Mouse (Mus musculus) frontal cortex, adult 2 months (tissue): ENCODE measurements around the gene Gprin2. TPM values are rescaled to one million over a fixed set of nuclear protein-coding genes. Genes with fewer than 3 reads are reported as not detected.

Source experiments
- DNase-seq, 2 experiments: peaks; one replicate each; pipeline ENCODE4 v3.0.0; 2022; ENCODE audit warnings: low spot score in 1 of 2; ENCODE audit errors: extremely low spot score in 1 of 2
- polyA plus RNA-seq: library from polyadenylated mRNA; depleted of rRNA; stranded (reverse); fragments of >200 nt; gene quantifications from 2 replicates; pipeline ENCODE4 v1.2.3, GENCODE M21; 2012

Gprin2 gene
- polyA plus RNA-seq, 1 experiment: 1.2 TPM

DNA sequence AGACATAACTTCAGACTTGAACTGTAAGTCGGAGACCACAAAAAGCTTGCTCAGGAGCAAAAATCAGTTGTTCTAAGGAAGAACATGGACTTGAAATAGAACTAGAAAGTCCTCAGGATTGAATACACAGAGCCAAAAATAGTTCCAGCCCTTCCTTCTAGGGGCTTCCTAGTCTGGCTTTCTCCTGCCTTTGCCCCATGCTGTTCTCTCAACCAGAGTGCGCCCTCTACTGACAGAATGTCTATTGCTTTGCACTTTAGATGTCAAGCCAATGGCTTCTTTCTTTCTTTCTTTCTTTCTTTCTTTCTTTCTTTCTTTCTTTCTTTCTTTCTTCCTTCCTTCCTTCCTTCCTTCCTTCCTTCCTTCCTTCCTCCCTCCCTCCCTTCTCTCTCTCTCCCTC lies 7.2 kb upstream of the Gprin2 start:
- DNase-seq: peak in 1 of 2 experiments; percentile 82

DNA sequence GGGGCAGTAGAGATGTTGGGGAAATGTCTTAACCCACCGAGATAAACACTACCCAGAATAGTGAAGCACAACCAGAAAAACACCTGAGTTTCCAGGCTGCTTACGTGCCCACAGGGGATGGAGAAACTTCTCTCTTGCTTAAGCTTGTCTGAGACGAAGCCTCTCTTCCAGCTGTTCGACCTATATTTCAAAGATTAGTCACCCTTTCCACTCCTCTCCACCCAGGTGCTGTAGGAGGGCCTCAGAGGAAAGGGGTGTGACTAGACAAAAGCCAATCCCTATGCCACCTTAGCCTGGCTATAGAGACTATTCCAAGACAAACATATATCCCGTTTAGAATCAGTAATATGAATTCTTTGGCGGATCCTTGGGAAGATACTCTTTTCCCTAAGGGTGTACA lies 6.5 kb upstream of the Gprin2 start:
- no peak for DNase-seq

DNA sequence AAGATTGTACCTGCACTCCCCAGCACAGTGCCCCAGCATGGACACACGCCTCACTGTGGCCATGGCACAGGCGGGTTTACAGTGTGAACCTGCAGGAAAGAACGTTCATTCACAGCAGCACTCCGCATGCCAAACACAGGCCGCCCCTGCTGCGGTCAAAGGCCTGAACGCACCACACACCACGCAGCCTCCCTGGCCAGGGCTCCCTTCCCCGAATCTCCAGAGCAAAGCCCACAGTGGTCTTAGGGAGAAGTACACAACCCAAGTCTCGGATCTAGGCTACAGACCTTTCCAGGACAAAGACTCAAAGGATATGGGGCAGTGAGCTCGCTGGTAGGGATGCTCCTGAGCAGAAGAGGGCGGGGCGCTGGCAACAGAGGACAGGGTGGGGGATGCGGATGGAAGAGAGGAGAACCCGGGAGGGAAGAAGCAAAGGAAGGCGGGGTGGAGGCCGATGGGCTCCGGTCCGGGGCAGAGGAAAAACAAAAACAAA lies 669 bp downstream of the Gprin2 start:
- no peak for DNase-seq

DNA sequence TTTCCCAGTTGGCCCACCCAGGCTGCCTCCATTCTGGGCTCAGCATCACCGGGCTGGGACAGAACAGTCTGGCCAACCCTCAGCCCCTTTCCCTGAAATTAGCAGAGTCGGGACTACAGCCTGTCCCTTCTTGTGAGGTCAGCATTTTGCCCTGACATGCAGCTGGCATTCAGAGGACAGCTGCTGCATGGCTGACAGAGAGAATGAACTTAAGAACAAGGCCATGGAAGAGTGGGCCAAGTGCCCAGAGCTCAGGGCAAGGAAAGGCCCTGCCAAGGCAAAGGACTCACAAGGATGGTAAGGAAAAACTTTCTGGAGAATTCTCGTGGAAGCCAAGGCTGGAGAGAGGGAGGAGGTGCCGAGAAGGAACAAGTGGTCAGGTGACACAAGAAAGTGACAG lies 4.7 kb downstream of the Gprin2 start:
- DNase-seq: no peak

DNA sequence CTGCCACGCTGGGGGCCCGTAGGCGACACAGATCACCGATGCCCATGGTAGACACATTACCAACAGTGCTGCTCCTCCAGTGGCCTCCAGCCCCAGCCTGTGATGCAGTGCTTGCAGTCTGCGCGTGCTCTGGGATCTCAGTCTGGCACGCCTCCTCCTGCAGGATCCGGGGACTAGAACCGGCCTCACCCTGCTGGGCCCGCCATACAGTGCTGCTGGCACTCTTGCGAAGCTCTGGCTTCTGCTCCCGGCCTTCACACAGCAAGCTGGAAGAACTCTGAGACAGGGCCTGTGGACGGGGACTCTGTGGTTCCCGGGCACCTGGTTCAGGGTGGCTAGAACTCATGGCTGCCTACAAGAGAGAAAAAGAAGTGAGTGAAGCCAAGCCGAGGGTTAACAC lies 6.0 kb downstream of the Gprin2 start:
- DNase-seq: no peak

DNA sequence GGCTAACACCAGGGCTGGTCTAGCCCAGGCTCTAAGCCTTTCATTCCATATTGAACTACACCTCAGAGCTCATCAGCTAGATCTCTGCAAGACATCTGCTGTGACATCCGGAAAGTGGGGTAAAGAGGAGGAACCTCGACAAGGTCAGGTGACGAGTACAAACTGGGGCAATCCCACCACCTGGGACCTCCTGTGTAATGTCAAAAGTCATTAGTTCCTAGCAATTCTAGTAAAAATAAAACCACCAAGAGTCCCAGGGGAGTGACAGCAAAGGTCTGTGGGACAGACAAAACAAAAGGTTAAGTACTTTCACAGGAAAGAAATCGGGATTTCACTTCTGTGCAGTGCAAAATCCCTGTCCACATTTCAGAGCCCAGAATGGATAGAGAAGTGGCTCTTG lies 7.6 kb downstream of the Gprin2 start:
- DNase-seq: no peak

DNA sequence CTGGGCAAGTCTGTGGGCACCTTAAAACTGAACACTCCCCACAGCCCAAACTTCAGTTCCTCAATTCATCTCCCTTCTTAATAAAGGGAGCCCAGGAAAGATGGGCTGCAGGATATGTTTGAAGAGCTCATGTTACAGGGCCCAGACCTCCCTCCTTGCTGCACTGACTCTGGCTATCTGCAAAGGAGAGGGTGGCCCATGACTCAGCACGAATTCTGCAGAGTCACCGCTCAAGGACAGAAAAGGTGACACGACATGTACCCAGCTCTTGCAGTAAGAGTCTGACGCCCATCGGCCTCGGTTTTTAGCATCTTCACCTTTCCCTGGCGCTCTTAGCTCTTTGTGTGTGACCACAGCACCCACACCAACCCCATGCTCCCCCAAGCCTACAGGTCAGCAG lies 11.1 kb downstream of the Gprin2 start:
- no peak for DNase-seq

DNA sequence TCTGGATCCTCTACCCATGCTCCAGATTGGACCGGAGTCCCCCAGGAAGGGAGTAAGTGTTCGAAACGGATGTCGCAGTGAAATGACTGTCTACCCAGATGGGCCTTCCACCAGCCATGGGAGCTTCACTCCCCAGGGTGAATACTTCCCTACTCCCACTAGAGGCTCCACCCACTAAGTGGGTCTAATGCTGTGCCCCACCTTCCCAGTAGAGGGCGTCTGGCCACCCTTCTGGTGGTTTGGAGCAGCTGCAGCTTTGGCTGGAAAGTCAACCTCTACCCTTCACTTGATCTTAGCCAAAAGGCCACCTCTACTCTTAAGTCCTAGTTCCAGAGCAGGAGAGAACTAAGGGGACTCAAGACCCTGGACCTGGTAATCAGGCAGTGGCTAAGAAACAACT lies 12.8 kb downstream of the Gprin2 start:
- peak in 1 of 2 experiments; percentile 35 for DNase-seq

DNA sequence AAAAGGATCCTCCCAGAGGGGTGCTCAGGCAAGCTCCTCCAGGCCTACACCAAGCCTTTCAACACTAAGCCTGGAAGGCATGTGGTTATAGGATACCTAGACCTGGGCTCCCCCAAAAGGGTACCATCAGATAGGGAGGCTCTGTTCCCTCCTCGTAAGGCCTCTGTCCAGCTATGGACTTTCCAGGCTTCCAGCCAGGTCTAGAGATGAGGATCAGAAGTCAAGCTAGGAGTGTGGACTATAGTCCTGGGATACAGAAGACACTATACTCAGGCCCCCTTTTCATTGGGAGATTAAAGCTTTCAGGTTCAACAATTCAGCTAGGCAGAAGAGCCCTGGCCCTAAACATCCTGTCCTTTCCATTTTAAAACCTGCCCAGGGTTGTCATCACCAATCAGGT lies 18.4 kb downstream of the Gprin2 start:
- no peak for DNase-seq

DNA sequence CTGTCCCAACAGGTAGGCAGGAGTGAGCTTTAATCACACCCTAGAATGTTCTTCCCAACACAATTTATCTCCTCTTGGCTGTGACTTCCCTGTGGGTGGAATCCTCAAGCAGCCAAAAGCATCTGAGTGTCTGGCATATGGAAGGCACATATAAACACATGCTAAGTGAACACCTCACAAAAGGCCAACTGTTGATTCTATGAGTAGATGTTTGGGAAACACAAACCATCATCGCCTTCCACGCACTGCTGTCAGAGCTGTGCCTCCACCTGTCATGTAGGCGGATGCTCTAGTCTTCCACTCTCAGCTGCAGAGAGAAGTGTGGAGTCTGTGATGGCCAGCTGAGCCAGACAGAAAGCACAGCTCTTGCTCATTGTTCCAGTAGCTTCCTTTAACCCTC lies 22.1 kb downstream of the Gprin2 start:
- DNase-seq: peak; percentile 87 to 91

DNA sequence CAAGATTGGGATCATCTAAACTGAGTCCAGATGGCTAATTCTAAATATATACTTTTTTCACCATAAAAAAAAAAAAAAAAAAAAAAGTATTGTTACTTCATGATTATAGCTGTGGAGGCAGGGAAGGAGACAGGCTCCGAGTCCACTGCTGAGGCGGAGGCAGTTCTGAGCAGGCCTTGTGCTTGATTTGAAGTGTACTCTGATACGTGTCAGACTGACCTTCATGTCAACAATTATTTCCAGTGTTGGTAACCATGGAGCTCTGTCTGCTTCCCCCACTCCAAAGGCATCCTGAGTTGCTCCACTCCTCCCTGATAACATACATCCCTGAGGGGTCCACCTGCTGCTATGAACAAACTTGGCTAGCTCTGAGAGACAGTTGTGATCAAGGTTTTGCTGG lies 30.3 kb downstream of the Gprin2 start:
- no peak for DNase-seq

DNA sequence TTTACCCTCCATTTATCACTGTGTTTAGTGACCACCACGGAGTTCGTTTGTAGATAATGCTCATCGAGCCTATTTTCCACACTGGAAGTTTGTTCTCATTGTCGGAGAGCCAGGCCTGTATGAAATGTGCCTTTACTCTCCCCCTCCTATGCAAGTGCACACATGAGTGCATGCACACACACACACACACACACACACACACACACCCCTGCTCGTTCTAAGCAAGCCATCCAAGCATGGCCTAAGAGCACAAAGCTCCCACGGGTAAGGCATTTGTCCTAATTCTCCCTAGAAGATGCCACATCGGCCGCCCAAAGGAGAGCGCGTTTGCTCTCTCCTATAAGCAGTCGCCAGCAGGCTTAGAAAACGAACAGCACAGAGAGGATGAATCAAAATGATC lies 45.7 kb downstream of the Gprin2 start:
- no peak for DNase-seq

DNA sequence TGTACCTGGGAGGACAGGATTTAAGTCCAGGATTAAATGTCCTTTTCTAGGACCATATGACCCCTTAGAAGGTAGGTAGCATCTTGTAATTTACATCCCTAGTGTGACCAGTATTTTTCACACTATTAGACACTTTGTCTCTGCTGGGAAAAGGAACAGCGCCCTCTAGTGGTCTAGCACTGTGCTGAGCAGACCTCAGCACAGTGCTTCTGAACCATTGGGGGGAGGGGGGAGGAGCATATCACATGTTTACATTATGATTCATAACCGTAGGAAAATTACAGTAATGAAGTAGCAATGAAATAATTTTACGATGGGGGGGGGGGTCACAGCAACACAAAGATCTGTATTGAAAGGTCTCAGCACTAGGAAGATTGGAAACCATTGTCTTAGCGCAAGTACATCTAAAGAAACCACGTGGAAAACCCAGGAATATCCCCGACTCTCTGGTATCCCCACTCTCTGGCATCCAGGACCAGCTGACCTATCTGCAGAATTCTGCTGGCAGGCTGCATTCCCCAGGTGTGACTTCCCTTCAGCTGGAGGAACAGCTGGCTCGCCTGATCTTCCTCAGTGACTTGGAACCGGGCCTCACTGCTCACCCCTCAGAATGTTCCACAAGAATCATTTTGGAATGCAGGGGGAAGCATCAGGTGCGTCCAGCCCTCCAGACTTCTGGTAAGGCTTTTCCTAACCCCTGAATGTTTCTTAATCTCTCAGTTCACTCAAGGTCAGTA lies 46.7 kb downstream of the Gprin2 start:
- DNase-seq: peak in 1 of 2 experiments; percentile 60

DNA sequence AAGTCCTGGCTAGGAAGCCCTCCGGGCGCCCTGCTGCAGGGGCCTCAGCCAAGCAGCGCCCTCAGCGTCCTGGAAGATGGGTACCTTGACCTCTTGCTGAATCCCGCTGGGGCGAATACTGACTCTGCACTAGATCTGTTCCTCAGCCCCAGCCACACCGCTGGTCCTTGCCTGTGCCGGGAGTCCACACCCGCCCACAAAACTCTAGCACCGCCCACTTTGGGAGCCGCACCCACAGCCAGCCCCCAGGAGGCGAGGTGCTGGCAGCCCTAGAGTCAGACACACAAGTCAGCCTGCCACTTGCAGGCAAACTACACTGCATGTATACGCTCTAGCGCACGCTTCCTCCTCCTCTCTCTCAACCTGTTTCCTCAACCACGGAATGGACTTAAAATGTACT lies 49.1 kb downstream of the Gprin2 start, which contains the start of gene Npy4r:
Gene Npy4r (minus strand): TSS at position 148 of the 400 bp plus-strand sequence.
- DNase-seq: peak in 1 of 2 experiments; percentile 6

DNA sequence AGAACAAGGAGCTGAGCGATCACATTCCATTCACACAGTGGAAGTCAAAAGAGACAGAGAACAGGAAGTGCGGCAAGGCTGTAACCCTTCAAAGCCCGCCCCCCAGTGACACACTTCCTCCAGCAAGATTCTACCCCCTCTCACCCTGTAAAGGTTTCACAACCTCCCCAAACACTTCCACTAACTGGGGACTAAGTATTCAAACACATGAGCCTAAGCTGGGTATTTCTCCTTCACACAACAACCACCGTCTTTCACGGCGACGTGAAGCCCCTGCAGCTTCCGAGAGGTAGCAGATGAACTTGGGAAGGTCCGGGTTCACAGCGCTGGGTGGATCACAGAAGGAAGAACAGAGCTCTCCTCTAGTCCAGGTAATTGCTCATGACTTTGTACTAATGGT lies 58.5 kb downstream of the Gprin2 start:
- DNase-seq: no peak

DNA sequence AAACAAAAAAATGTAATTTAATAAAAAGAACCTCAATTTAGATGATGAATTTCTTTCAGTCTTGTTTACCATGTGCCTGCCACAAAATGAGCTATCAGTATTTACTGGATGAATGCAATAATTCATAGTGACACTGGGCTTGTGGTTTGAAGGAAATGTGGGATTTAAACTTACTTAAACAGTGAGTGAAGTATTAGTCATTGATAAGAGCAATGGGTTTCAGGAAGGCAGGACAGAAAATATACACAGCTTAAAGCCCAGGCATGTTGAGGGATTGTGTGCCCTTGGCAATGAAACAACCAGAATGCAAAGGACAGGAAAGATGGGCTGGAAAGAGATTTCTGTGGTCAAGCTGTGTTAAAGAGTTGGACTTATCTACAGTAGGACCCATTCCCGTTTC lies 59.1 kb downstream of the Gprin2 start:
- no peak for DNase-seq

DNA sequence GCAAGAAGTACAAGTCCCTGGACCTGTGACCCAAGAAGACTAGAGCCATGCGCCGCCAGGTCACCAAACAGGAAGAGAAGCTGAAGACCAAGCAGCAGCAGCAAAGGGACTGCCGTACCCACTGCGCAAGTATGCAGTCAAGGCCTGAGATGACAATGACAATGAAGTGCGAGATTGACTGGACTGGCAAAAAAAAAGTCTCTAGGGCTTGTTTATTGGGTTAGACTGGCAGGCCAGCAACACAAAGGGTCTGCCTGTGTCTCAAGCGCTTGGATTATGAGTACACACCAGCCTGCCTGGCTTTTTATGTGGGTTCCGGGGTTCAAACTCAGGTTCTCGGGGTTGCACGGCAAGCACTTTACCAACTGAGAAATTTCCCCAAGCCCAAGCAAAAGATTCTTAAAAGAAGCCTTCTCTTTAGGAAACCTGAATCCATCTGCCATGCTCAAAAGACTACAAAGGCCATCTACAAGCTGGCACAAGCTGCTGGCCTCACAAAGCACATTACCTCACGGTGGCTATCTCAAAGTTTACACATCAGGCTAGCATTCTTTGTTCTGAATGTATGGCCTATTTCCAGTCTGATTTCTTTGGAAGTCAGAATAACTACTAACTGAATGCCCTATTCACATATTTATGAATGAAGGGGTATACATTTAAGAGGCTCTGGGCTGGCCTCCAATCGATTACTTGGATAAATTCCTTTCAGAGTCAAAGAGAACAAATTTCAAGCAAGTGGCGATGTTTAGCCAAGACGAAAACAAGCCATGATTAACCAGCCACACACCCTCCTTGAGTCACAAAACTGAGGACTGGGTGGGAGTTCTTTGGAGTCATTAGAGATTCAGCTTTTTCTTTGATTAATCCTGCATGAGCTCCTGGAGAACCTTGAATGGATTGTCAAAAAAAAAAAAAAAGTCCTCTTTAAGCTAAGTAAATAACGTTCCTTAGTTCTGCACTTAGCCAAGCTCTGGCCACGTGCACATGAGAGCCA lies 61.5 kb downstream of the Gprin2 start:
- no peak for DNase-seq
